Mouse (Mus musculus): ENCODE results near the gene Ctsw. TPM values are rescaled to one million over a fixed set of nuclear protein-coding genes. Genes with fewer than 3 reads are reported as not detected.
A peak's percentile ranks its signal among the peaks of the same experiment; 100 is the strongest.

The Ctsw gene
- total RNA-seq, 2 experiments from 2014 or later = 0.24 to 0.50 TPM

DNA sequence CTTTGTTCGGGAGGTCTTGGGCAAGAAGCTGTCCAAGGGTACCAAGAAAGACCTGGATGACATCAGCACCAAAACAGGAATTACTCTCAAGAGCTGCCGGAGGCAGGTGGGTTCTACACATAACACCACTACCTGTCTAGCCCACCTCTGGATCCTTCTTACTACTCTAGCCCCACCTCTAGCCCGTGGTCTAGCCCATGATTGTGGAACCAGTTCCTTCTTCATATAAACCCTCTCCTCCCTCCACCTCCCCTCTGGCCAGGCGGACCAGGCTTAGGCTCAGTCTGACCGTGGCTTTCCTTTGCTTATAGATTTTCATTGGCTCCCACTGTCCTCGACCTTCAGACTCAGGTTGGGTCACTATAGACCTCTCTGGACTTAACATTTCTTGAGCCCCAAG lies 6.9 kb downstream of the Ctsw start:
- no peak for DNase-seq

DNA sequence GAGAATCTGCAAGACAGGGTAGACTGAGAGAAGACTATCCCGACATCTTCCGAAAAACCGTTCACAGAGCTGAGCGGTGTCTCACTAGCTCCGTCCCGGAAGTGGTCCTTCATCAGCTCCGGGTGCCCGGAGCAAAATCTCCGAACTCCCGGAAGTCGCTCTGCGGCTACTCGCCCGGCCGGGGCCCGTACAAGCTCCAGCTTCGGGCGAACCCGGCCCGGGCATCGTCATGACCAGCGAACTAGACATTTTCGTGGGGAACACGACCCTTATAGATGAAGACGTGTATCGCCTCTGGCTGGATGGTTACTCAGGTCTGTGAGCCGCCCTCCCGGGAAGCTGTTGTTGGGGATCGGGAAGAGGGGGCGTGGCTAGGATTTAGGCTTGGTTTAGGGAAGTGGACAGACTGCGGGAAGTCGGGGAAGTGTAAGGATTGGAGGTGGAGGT lies 7.8 kb downstream of the Ctsw start, which contains the start of gene Fibp:
Gene Fibp, plus strand, starts transcription at position 151 of the 447 bp plus-strand sequence.
- DNase-seq = peak; percentile 91

DNA sequence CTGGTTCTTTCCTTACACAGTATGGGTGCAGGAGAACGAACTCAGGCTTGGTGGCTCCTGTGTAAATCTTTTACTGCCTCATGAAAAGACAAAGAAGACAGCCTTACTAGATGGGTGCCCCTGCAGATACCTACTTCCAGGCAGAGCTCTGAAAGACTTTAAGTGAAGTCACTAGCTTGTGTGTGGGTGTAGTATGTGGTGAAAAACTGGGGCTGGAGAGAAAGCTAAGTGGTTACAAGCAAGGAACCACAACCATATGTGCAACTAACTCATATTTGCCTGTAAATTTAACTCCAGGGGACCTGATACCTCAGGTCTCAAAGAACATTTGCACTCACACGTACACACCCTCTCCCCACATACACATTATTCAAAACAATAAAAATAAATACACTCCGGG lies 8.4 kb downstream of the Ctsw start:
- DNase-seq = no peak

DNA sequence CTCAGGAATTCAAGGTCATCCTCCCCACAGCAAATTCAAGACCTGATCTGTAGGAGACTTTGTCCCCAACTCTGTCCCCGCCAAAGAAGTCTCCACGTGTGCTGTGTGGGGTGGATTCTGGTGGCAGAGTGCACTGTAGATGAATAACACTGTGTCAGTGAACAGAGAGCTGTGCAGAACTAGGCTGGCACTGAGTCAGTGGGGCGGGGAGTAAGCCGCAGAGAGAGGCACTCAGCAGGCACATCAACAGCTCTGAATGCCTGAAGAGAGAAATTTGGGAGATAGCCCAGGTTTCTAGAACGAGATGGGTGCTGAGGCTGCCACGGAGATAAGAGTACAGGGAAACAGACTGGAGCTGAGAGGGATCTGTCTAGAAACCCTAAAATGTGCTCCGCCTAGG lies 9.3 kb downstream of the Ctsw start:
- DNase-seq = peak; percentile 13

DNA sequence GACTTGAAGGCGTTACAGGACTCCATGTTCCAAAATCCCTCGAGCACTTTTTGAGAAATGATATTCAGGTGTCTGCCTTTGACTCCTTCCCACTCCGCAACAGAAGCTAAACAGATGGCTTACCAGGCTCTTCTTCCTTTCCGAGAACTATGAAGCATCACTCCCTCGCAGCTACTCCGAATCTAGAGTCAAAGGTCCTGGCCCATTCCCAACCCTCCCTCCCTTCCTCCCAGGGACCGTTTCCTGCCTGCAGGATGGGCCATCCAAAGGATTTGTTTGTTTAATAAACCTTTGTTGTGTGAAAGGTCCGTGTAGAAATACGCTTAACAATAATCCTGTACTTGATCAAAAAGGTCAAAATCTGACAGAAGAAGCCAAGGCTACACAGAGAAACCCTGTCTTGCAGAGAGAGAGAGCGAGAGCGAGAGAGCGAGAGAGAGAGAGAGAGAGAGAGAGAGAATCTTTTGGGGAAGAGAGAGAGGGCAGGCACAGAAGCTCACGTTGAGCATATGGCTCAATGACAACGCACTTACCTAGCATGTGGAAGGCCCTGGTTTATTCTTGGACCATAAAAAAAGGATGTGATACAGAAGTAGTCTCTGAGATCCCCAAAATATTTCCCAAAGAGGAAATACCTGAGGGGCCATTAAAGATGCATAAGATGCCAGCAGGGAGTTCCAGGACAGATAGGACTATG lies 10.4 kb downstream of the Ctsw start, which contains the start of gene Ccdc85b:
Gene Ccdc85b, minus strand, starts transcription at position 149 of the 697 bp plus-strand sequence.
- DNase-seq = peak; percentile 55

DNA sequence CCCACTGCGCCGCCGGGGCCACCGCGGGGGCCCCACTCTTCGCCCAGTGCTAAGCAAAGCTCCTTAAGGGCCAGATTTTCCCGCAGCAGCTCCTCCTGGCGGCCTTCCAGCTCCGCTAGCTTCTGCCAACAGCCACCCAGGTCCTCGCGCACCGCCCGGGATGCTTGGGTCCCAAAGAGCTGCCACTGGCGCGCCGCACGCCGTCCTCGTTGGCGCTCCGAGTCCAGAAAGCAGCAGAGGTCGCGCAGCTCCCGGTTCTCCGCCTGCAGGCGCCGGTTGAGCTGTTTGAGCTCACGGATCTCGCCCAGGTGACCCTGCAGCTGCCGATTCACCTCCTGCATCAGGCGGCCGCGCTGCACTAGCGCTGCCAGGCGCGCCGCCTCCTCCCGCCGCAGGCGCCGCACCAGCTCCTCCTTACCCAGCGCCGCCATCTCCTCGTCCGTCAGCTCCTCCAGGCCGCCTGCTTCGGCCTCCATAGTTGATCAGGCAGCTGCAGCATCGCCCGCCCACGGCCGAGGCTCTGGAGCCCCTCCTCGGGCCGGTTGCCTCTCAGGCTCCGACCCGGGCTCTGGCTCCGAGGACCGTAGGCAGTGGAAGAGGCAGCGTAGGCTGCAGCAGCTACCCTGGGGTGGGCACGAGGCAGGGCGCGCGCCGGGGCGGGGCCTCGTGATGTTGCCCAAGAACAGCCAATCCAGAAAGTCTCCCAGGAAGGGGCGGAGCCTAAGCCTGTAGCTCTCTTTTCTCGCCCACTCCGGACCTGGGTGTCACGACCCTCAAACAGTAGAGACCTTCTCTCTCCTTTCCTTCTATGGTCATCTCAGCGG lies 11.2 kb downstream of the Ctsw start:
- peak; percentile 96 for DNase-seq

DNA sequence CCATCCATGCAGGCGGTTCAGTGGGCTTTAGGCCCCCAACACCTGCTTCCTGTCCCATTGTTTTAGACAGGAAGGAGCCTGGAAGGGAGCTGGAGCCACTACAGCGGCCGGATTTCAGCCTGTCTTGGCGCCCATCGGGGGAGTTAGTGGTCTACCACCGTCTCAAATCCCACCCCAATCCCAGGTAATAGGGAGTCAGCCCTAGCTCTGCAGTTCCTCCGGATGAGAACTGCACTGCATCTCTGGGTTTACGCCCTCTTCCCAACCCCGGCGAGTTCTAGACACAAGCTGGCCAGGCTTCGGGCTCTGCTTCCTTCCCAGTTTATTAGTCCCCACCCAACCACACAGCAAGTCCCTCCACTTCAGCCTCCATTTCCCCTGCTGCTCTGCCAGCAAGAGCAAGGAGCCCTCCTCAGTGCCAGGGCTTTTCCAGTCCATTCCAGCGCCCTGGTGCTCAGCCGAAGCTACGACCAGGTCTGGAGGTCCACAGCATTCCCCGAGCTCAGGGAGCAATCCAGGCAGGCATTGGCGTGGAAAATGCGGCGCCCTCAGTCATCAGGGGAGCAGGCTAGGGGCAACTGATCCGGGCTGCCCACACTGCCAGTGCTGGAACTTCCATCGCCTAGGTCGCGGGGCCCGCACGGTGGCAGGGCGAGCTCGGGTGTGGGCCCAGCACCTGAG lies 11.9 kb downstream of the Ctsw start:
- DNase-seq = peak; percentile 61

DNA sequence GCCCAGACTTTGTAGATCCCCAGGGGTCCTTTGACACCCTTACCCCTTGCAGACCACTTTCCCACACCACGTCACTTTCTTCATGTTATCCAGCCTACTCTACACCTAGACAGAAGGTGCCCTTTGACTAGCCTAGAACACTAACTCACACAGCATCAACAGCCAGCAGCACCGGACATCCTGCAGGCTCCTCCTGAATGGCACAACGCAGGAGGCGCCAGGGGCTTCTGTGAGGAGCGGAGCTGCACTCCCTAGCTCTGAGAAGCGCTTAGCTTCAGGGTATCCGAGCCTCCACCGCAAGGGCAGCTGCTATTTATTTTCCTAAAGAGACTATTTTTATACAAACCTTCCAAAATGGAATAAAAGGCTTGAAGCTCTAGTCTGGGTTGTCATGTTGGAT lies 12.7 kb downstream of the Ctsw start:
- no peak for DNase-seq

DNA sequence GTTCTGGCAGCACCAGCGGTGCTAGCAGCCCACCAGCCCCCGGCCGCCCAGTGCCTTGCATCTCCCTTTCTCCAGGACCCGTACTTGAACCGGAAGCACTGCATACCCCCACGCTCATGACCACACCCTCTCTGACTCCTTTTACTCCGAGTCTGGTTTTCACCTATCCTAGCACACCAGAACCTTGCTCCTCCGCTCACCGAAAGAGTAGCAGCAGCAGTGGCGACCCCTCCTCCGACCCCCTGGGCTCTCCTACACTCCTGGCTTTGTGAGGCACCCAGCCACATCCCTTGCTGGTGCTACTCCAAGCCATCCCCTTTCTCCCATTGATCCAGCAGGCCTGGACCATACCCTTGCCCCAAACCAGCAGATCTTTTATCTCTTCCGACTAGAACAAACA lies 13.3 kb downstream of the Ctsw start:
- DNase-seq = no peak

DNA sequence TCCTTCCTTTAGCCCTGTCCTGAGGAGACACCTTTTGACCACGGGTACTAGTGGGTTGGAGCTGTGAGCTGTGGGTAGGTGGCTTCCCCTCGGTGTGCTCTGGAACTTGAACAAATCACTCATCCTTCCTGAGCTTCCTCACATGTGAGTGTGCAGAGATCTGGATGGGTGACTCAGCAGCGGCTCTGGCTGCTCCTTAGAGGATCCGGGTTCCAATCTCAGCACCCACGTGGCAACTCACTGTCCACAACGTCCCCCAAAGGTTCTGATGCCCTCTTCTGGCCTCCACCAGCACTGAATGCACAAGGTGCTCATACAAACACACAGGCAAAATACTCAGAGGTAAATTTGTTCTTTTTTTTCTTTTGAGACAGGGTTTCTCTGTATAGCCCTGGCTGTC lies 16.5 kb downstream of the Ctsw start:
- DNase-seq = no peak

DNA sequence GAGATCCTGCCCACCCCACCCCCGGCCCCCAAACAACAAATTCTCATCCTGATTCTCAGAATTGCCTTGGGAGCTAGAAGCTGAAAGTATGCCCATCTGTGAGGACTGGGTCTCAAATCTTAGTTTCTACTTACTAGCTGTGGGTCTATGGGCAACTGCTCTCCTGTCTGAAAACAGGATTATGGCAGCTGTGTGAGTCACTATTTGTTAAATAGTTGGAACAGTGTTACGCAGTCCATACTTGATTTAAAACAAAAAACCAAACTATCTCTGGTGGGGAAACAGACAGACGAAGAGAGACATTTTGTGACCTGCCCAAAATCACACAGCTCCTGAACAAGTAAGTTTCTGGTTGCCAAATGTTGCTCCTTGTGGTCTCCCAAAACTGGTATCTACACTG lies 18.6 kb downstream of the Ctsw start:
- no peak for DNase-seq

DNA sequence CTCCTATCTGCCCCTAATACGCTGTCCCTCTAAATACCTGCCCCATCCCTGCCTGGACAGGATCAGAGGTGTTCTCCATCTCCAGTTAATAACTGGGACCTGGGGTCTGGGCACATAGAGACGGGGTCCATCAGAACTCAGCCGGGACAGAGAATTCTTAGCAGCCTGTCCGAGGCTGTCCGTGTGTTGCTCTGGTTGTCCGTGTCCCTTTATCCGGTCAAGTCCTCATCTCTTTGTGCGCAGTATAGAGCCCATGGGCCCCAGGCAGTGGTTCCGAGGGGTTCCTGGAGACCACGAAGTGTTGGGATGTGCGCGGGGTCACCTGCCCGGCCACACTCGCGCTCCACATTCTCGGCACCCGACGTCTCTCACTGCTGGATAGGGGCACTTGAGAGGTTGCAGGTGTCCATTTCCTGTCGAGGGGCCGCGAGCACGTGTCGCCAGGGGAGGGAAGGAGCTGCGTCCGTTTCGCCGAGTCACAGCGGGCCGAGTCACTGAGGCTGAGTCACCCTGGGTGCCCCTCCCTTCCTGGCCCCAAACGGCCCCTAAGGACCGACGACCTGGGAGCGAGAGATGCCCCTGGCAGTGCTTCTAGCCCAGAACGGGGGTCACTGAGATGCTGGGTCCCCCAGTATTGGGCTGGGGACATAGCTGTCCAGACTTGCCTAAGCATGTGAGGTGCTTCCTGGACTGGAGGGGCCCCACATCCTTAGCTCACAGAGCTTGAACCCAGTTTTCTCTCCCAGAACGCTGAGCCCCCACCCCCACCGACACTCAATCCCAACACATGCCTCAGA lies 19.8 kb downstream of the Ctsw start:
- no peak for DNase-seq

DNA sequence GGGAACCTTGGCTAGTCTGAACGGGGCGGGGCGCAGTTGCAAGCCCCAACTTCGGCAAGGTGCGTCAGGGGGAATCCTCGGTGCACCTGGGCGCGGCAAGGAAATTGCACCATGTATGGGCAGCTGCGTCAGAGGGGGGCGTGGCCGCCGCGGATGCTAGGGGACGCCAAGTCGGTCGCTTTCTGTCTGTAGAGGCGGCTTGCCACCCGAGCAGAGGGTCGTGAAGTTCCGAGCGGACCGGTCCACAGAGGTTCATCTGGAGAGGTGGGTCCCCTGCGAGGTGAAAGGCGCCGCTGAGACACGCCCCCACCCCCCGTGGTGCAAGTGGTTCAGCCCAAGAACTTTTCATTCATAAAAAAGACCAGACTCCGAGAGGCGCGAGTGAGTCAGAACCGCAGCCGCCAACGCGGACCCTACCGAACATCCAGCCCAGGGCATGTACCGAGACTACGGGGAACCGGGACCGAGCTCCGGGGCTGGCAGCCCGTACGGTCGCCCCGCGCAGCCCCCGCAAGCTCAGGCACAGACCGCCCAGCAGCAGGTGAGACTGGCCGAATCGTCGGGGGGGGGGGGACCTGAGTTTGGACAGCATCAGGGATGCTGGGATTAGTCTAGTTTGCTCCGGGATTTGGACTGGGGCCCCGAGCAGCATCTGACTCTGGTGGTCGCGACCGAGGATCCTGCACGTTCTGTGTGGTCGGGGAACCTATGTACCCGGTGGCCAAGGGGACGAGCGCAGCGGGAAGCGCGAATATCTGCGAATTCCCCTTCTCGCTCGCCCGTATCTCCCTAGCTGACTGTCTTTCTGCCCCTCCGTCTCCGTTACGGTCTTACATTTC lies 20.6 kb downstream of the Ctsw start, which contains the start of gene Fosl1:
Gene Fosl1, plus strand, starts transcription at position 33 of the 839 bp plus-strand sequence.
- DNase-seq = peak; percentile 69

DNA sequence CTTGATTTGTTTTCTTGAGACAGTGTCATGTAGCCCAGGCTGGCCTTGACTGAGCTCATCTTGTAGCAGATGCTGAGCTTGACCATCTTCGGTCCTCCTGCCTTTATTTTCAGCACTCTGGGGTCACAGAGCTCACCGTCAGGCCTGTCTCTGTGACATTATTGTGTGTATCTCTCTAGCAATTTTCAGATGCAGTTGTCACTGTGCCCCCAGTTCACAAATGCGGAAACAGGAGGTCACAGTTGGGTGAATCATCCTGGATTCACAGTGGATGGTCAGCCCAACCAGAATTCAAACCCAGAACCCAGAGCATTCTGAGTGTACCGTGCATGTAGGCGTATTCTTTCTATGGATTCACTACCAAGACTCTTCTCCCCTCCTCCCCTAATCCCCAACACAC lies 22.6 kb downstream of the Ctsw start:
- no peak for DNase-seq

DNA sequence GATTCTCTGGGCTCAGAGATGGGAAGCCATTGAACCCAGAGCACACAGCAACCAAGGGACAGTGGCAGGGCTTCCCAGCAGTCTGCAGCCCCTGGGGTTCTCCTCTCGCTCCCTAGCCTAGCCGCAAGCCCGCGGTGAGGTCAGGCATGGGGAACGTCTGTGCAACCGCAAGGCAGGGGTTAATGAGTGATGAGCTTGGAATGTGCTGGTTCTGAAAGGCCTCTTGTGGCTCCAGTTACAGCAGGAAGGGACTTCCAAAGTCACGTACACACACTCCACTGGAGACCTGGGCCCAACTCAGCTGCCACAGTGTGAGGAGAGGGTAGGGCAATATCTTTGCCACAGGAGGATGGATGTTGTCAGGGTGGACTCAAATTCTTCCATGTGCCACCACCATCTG lies 23.4 kb downstream of the Ctsw start:
- DNase-seq = no peak

DNA sequence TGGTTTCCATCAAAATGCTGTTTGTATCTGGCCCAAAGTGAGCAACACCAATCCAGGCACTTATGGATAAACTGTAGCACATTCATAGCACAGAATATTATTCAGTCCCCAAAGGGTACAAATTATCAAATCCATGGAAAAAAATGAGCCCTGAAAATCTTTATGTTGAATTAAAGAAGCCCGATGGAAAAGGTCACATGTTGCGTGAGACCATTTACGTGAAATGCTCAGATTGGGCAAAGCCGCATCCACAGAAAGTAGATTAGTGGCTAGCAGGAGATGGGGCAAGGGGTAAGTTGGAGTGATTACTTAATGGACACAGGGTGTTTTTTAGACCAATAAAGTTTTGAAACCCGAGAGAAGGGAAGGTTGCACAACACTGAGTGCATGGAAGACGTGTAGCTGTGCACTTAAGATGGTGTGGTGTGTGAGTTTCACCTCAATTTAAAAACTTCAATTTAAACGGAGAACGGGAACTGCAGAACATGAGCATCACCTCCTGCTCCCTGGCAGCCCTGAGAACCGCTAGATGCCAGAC lies 23.9 kb downstream of the Ctsw start:
- DNase-seq = no peak

DNA sequence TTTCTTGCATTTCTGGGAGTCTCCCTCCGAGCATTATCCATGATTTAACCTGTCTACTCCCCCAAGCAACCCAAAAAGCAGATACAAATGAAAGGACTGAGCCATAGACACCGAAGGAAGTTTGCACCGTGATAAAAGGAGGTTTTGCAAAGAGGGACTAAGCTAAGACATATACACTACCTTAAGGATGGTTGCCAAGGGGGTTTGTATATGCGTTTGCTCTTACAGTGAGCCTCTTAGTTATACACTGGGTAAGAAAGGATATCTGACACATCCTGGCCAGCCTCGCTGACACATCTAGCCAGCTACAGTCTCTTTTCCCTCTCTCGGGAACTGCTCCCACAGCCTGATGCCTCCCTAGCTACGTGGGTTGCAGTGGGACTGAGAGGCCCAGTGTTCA lies 34.4 kb downstream of the Ctsw start:
- no peak for DNase-seq

DNA sequence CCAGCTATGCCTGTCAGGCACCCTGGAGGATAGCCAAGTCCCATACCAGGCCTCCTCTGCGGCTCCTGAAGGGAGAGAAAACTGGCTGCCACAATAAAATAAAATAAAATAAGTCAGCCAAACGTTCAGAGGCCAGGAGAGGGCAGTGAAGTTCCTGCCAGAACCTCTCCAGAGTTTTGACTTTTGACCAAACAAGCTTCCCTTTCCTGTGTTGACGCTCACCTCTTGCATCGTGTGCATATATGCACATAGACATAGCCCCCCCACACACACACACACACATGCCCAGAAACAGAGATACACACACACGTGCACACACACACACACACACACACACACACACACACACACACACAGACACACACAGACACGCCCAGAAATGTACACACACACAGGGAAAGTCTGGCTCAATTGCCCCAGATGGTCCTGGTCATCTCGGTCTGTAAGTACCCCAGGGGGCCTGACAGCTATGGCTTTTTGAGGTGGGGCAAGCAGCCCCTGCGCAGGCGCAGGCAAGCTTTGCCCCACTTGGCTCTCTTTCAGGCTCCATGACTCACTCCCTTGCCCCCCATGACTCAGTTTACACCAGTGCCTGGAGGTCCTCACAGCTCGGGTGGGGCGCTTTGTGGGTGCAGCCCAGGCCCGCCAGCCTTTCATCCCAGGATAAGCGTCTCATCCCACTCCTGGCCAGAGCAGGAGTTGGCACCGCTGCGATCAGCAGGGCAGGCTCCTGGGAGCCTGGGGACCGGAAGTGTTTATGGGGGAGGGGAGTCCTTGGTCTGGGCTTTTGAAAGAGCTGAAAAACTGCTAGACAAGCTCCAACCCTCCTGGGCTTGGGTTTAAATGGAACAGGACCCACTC lies 35.1 kb downstream of the Ctsw start:
- DNase-seq = peak; percentile 64

DNA sequence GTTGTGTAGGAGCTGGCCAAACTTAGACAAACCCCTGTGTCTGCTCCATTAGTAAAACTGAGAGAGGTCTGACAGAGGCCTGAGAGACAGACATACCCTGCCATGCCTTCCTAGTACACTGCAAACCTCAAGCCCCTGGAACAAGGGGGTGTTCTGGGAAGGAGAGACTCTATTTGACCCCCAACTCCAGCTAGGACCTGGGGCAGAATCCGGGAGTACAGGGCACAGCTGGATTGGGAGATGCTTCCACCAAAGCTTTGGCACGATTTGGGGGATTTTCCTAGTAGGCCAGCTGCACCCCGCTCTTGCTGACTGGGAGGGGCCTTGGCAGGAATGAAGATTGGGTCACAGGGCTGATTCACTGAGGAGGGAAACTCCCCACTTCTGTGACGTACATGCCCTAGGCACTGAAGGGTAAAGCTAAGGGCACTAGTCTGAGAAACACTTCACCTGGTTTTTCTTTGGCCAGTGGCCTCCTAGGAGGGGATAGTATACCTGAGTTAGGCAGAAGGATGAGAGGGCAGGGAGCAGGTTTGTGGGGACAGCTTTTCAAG lies 36.3 kb downstream of the Ctsw start:
- DNase-seq = no peak

DNA sequence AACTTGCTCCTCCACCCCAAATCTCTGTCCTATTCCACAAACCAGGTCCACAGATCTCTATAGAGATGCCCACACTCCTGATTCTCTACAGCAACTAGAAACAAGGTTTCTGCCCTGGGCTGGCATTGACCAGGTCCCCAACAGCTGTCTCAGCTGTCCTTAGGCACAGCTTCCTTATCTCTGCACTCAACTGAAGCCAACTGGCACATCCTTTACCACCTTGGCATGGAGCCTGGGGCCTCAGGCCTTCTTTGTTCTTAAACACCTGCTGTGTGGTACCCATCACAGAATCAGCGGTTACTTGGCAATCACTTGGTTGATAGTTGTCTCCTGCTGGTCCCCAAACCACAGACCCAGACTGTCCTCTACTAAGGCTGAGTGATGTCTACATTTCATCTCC lies 37.9 kb downstream of the Ctsw start:
- DNase-seq = no peak
